Mouse (Mus musculus) liver, embryonic 15.5 days (tissue): ENCODE results near the gene Josd2. TPM values are rescaled to one million over a fixed set of nuclear protein-coding genes. Genes with fewer than 3 reads are reported as not detected.

ENCODE experiments used
- ATAC-seq: fragments of 200-750 bp; cut with Nextera tagmentation; 2 replicates; pipeline ENCODE4 v1.8.0; 2017; ENCODE audit warnings: moderate number of reproducible peaks, mild to moderate bottlenecking, moderate library complexity; ENCODE audit not compliant: insufficient read depth
- H3K27ac ChIP-seq: fragments of 300-500 bp; sonication (generic); replicated peaks from 2 replicates; pipeline ENCODE4 v1.5.1; 2015; ENCODE audit warnings: mild to moderate bottlenecking, inconsistent platforms
- H3K27me3 ChIP-seq: fragments of 300-500 bp; sonication (generic); 2 replicates; pipeline ENCODE4 v1.6.1; 2015; ENCODE audit warnings: mild to moderate bottlenecking, inconsistent platforms
- H3K36me3 ChIP-seq: fragments of 300-500 bp; sonication (generic); replicated peaks from 2 replicates; pipeline ENCODE4 v1.6.1; 2015; ENCODE audit warnings: moderate library complexity, mild to moderate bottlenecking, inconsistent platforms
- H3K4me1 ChIP-seq: fragments of 300-500 bp; sonication (generic); replicated peaks from 2 replicates; pipeline ENCODE4 v1.6.1; 2015; ENCODE audit warnings: inconsistent platforms
- H3K4me2 ChIP-seq: fragments of 300-500 bp; sonication (generic); 2 replicates; pipeline ENCODE4 v1.6.1; 2015; ENCODE audit warnings: moderate library complexity, mild to moderate bottlenecking, inconsistent platforms
- H3K4me3 ChIP-seq: fragments of 300-500 bp; sonication (generic); replicated peaks from 2 replicates; pipeline ENCODE4 v1.5.1; 2015; ENCODE audit warnings: mild to moderate bottlenecking, inconsistent platforms
- H3K9ac ChIP-seq: fragments of 300-500 bp; sonication (generic); 2 replicates; pipeline ENCODE4 v1.6.1; 2015; ENCODE audit warnings: moderate library complexity, mild to moderate bottlenecking, inconsistent platforms
- H3K9me3 ChIP-seq: fragments of 300-500 bp; sonication (generic); replicated peaks from 2 replicates; pipeline ENCODE4 v1.6.1; 2016; ENCODE audit warnings: inconsistent platforms
- WGBS: fragments of 180-500 bp; shearing (Covaris S2); methylation state at CpG from one replicate; pipeline ENCODE4 v1.1.7; 2015; ENCODE audit warnings: mixed read lengths; ENCODE audit not compliant: insufficient replicate concordance; 5-methylcytosine and 5-hydroxymethylcytosine counted together
- polyA plus RNA-seq: library from polyadenylated mRNA; unstranded; fragments of >200 nt; fragmentation: Nextera tagmentation; extraction: Ambion mirVana; gene quantifications from 2 replicates; pipeline ENCODE4 v1.2.1, GENCODE M21; 2015

The Josd2 gene
- 175 and 198 TPM in 2 replicates for polyA plus RNA-seq

DNA sequence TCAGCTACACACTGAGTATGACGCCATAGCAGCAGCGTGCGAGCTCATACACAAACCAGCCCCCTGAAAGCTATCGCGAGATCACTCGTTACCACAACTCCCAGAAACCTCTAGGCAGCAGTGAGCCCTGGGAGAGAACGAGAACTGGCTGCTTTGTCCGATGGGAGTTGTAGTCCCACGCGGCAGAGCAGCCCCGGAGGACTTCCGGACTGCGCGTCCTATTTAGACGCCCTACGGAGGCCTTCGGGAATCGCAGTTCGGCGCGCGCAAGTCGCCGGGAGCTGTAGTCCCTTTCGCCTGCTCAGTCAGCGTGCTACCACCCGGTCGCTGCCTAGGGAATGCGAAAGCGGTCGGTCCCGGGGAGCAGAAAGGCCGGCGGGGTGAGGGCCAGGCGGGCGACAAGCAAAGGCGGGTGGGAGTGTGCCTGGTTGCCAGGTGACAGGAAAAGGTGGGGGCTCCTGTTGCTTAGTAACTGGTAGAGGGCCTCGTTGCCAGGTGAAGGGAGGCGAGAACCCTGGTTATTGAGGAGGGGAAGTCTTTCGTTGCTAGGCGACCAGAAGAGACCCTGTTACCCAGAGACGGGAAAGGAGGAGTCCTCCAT lies at the start of gene Josd2:
Josd2 (plus strand) TSS at position 170 of the 601 bp plus-strand sequence.
- Histone ChIP-seq H3K9me3 (no peaks in the 10 kb centered on the region), H3K9ac (peak within 1 kb of the TSS; percentile 84), H3K4me2 (peak within 1 kb of the TSS; percentile 84), H3K36me3 (peaks cover 28% of the 10 kb centered on the region), H3K27ac (peak within 1 kb of the TSS; percentile 93), H3K4me1 (peaks cover 96% of the 10 kb centered on the region), H3K4me3 (peak within 1 kb of the TSS; percentile 82), H3K27me3 (peaks cover 32% of the 10 kb centered on the region)
- ATAC-seq: peak; percentile 86
- WGBS: under 1% methylated on average over 42 of the region's 42 CpGs

DNA sequence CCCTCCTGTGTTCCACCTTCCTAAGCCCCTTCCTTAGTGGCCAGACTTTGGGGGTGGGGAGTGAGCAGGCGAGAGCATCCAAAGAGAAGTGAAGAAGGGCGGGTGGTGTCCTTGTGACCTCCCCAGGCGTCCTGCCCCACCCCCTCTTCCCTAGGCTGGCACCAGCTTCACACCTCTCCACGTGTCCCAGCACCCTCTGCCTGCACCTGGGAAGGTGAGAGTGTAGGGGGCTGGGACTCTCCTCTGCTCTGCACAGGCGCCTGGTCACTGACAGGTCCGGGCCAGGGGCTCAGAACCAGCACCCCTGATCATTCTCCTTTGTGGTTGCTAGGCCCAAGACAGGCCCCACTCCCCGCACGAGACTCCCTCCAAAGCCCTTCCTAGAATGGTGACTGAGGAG lies 40.1 kb upstream of the Josd2 start:
- H3K9me3 ChIP-seq: no peaks in the 10 kb centered on the region
- H3K4me2 ChIP-seq: no peak overlapping the region
- no peaks in the 10 kb centered on the region for H3K4me1 ChIP-seq
- H3K36me3 ChIP-seq: no peaks in the 10 kb centered on the region
- no peak overlapping the region for H3K4me3 ChIP-seq
- H3K9ac ChIP-seq: no peak overlapping the region
- WGBS: 16% methylated on average over 8 of the region's 8 CpGs
- ATAC-seq: no peak
- peaks cover 81% of the 10 kb centered on the region for H3K27me3 ChIP-seq
- H3K27ac ChIP-seq: no peak overlapping the region

DNA sequence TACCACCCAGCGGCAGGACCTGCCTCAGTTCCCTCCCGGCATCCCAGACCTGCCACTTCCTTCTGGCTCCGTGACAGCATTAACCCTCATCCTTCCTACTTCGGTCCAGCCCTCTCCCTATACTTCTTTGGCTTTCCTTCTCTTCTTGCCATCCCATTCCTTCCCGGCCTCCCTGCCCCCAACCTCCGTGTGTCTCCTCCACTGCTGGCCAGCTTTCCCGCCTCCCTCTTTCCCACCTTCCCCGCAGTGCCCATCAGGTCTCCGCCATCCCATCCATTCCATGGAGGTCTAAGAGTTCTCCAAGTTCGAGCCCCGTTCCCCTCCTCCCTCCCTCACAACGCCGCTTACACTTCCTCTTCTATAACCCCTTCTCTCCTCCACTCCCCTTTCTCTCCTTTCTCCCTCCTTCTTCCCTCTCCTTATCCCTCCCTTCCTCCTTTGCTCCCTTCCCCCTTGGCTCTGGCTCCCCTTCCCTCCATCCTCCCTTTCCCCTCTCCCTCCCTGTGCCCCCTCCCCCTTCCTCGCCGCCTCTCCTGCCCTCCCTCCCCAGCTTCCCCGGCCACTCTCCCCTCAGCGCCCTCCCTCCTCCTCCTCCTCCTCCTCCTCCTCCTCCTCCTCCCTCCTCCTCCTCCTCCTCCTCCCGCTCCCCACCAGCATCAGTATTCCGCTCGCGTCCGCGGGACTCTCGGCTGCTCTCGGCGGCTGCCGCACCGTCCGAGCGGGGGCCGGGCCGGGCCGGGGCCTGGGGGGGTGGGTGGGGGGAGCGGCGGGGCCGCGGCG lies 39.4 kb upstream of the Josd2 start:
- H3K4me2 ChIP-seq: no peak overlapping the region
- H3K4me1 ChIP-seq: peaks cover 3% of the 10 kb centered on the region
- H3K27ac ChIP-seq: no peak overlapping the region
- no peaks in the 10 kb centered on the region for H3K36me3 ChIP-seq
- H3K4me3 ChIP-seq: no peak overlapping the region
- no peak overlapping the region for H3K9ac ChIP-seq
- H3K27me3 ChIP-seq: peaks cover 88% of the 10 kb centered on the region
- ATAC-seq: no peak
- H3K9me3 ChIP-seq: no peaks in the 10 kb centered on the region
- whole genome bisulfite sequencing: 5% methylated on average over 27 of the region's 38 CpGs

DNA sequence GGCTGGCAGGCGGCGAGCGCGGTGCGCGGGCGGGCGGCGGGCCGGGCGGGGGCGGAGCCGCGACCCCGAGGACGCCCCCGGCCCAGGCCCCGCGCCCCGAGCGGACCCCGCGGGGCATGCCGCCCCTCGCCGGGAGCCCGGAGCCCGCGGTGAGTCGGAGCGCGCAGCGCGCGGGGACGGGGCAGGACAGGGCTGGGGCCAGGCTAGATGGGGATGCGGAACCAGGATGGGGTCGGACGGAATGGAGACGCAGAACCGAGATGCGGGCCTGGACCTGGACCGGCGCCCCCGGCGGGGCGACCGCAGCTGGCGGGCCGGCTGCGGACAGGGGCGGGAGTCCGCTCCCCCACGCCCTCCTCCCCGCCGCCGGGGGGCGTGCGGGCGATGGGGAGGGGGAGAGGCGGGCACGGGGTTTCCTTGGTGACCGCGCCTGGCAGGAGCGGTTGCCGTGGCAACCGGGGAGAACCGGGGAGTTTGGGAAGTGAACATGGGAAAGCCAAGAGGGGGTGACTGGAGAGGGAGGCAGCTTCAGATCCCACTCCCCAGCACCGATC lies 38.7 kb upstream of the Josd2 start, which contains the start of gene Lrrc4b:
Lrrc4b (plus strand) TSS at position 51 of the 554 bp plus-strand sequence.
- no peak within 1 kb of the TSS for H3K27ac ChIP-seq
- H3K4me2 ChIP-seq: peak within 1 kb of the TSS; percentile 18; the same call in 1 of the 2 replicates
- H3K9me3 ChIP-seq: no peaks in the 10 kb centered on the region
- no peak for ATAC-seq
- H3K4me3 ChIP-seq: 0 out of 2 replicates have a peak within 1 kb of the TSS, but pooled peaks have one; percentile 10
- H3K4me1 ChIP-seq: peaks cover 10% of the 10 kb centered on the region
- no peak within 1 kb of the TSS for H3K9ac ChIP-seq
- H3K36me3 ChIP-seq: no peaks in the 10 kb centered on the region
- 3% methylated on average over 68 of the region's 69 CpGs for WGBS
- peaks cover 88% of the 10 kb centered on the region for H3K27me3 ChIP-seq

DNA sequence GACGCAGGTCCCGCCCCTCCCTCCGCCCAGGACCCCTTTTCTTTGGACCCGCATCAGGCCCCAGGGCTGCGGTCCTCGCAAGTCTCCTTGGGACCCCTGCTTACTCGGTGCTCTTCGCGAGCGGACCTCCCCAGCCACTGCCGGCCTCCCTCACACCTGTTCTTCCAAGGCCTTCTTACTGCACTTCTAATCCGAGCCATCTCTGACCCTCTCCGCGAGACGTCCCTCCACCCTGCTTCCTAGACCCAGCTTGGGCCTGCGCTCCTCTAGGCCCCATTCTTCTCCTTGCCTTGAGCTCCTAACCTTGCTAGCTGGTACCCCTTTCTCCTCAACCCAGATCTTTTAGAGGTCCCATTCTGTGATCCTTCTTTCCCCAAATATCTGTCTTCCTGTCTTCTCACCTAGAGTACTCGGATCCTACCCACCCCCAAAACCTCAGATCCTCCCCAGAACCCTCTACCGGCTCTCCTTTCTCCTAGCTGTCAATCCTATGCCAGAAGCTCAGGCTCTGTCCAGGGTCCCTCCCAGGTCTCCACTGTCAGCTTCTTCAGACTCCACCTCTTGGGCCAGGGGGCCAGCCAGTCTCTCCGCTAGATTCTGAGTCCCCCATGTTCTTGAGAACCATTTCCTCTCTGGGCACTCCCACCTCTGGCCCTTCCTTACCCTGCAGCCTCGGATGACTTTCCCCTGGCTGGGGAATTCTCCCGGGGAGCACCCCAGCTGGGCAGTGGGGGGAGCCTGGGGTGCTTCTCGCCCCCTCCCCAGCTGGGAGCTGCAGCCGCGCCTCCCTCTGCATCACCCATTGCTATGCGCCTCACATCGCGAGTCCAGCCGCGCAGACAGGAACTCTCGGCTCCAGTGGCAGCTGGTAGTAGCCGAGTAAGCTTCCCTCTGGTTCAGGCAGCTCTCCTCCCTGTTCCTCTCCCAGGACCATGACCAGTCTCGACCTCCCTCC lies 38.0 kb upstream of the Josd2 start:
- no peak overlapping the region for H3K4me2 ChIP-seq
- H3K27ac ChIP-seq: no peak overlapping the region
- WGBS: 4% methylated on average over 32 of the region's 32 CpGs
- no peak for ATAC-seq
- H3K36me3 ChIP-seq: no peaks in the 10 kb centered on the region
- H3K9ac ChIP-seq: no peak overlapping the region
- peaks cover 12% of the 10 kb centered on the region for H3K4me1 ChIP-seq
- H3K9me3 ChIP-seq: no peaks in the 10 kb centered on the region
- H3K4me3 ChIP-seq: no peak overlapping the region
- H3K27me3 ChIP-seq: peaks cover 93% of the 10 kb centered on the region

DNA sequence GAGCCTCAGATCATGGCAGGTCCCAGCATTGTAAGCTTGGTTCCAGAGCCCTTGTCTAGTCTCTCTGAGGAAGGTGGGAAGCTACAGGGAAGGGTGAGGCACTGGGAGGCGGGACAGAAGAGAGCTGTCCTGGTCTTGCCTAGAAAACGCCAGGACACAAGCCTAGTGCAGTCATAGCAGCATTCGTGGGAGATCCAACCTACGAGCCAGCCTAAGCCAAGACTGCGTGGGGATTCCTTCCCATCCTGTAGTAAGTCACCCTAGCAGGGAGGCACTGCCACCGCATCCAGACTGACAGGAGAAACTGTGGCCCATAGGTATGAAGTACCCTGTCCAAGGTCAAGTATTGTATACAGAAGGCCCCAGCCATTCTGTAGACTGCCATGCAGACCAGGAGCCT lies 35.2 kb upstream of the Josd2 start:
- H3K27me3 ChIP-seq: peaks cover 88% of the 10 kb centered on the region

DNA sequence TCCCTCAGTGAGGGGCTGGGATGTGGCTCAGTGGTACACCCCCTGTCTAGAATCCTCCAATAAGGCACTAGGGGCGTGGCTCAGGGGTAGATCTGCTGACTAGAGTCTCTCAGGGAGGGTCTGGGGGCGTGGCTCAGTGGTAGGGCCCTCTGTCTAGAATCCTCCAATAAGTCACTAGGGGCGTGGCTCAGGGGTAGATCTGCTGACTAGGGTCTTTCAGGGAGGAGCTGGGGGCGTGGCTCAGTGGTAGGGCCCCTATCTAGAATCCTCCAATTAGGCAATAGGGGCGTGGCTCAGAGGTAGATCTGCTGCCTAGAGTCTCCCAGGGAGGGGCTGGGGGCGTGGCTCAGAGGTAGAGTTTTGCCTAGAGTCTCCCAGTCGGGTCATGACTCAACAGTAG lies 34.4 kb upstream of the Josd2 start:
- no peak overlapping the region for H3K27ac ChIP-seq
- WGBS: 5% methylated on average over 7 of the region's 7 CpGs
- peaks cover 34% of the 10 kb centered on the region for H3K4me1 ChIP-seq
- no peaks in the 10 kb centered on the region for H3K9me3 ChIP-seq
- H3K36me3 ChIP-seq: no peaks in the 10 kb centered on the region
- peak; percentile 72 for ATAC-seq
- H3K4me3 ChIP-seq: no peak overlapping the region
- no peak overlapping the region for H3K4me2 ChIP-seq
- H3K27me3 ChIP-seq: peaks cover 88% of the 10 kb centered on the region
- H3K9ac ChIP-seq: no peak overlapping the region

More for the DNA sequence above, 35.2 kb upstream of the Josd2 start:
- Histone ChIP-seq H3K9ac (no peak overlapping the region), H3K4me3 (no peak overlapping the region), H3K27ac (no peak overlapping the region), H3K36me3 (no peaks in the 10 kb centered on the region), H3K4me1 (peaks cover 34% of the 10 kb centered on the region), H3K9me3 (no peaks in the 10 kb centered on the region), H3K4me2 (no peak overlapping the region)
- WGBS: 69% methylated on average over 6 of the region's 6 CpGs
- ATAC-seq: no peak

DNA sequence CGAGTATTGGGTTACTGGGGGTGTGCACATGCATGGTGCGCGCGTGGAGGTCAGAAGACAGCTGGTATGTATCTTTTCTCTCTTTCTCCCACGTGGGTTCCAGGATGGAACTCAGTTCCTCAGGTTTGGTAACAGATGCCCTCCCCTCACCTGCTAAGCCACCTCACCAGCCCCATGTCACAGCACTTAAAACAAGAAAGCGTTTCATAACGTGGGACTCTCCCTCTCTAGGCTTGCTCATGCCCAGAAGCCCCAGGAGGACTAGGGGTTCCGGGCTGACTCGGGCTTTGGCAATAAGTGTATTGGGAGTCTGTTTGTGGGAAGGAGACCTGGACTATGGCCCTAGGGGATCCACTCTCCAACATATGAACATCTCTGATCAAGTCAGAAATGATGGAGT lies 33.7 kb upstream of the Josd2 start:
- peaks cover 34% of the 10 kb centered on the region for H3K4me1 ChIP-seq

DNA sequence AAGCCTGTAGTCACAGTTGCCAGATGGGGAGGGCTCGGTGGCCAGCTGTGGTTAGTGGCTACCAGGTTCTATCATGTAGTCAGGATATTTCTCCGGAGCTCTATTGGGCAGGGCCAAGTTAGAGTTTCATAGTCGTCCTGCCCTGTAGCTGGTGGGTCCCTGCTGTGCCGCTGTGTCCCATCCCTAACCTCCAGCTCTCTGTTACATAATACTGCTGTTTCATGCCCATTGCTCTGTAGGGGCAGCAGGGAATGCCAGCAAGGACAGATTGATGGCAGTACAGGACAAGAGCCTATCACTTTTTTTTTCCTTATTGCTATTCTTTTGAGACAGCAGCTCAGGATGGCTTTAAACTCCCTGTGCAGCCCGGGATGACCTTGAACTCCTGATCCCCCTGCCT lies 32.0 kb upstream of the Josd2 start:
- no peak overlapping the region for H3K27ac ChIP-seq
- no peak overlapping the region for H3K4me2 ChIP-seq
- H3K36me3 ChIP-seq: no peaks in the 10 kb centered on the region
- no peaks in the 10 kb centered on the region for H3K9me3 ChIP-seq
- WGBS: 48% methylated on average over 5 of the region's 5 CpGs
- no peak overlapping the region for H3K9ac ChIP-seq
- no peak for ATAC-seq
- no peak overlapping the region for H3K4me3 ChIP-seq
- peaks cover 34% of the 10 kb centered on the region for H3K4me1 ChIP-seq
- peaks cover 88% of the 10 kb centered on the region for H3K27me3 ChIP-seq

More for the DNA sequence above, 33.7 kb upstream of the Josd2 start:
- Histone ChIP-seq H3K4me3 (no peak overlapping the region), H3K36me3 (no peaks in the 10 kb centered on the region), H3K27me3 (peaks cover 88% of the 10 kb centered on the region), H3K4me2 (no peak overlapping the region), H3K27ac (no peak overlapping the region), H3K9ac (no peak overlapping the region), H3K9me3 (no peaks in the 10 kb centered on the region)
- no peak for ATAC-seq
- WGBS: 65% methylated on average over 9 of the region's 9 CpGs

DNA sequence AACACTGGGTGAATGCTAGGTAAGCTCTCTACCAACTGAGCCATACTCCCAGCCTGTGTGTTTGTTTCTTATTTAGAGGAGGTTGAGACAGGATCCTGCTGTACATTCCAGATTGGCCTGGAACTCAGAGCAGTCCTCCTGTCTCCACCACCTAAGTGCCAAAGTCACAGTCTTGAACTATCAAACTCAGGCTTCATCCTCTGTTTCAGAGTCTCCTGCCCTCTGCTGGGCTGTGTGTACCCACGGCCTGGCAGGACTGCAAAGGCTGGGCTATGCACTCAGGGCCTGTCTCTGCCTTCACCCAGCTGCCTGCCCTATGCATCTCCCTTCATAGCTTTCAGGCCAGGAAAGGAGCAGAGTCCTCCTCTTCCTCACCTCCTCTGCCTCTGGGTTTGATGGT lies 31.5 kb upstream of the Josd2 start:
- Histone ChIP-seq H3K4me3 (no peak overlapping the region), H3K9ac (no peak overlapping the region), H3K36me3 (no peaks in the 10 kb centered on the region), H3K9me3 (no peaks in the 10 kb centered on the region), H3K27ac (0 out of 2 replicates have a peak overlapping the region, but pooled peaks have one; percentile 1), H3K4me1 (peaks cover 34% of the 10 kb centered on the region), H3K27me3 (peaks cover 88% of the 10 kb centered on the region), H3K4me2 (no peak overlapping the region)
- 4% methylated on average over 1 of the region's 1 CpGs for WGBS
- no peak for ATAC-seq
